Mouse (Mus musculus): ENCODE measurements at regions not wholly inside any gene's neighbourhood (a gene's known extent, or its start where the extent isn't known, plus 50 kb on each side); places are given as distances from the start of the nearest gene placed in this dataset.

GRCm38 (mm10) chr7:63313096-63313495 is 100.7 kb upstream of the Chrna7 start:
- no peak for DNase-seq

- peak; percentile 61 for DNase-seq
Measured at GRCm38 (mm10) chr7:63319594-63319993, 107.2 kb upstream of the Chrna7 start.

- DNase-seq = no peak
Measured at GRCm38 (mm10) chr7:63321171-63321570, 108.8 kb upstream of the Chrna7 start.

- DNase-seq = peak; percentile 77
Measured at GRCm38 (mm10) chr7:63321951-63322710, 109.8 kb upstream of the Chrna7 start.

GRCm38 (mm10) chr7:63335146-63335545 is 109.4 kb upstream of the Otud7a start:
- peak; percentile 73 for DNase-seq

GRCm38 (mm10) chr7:63336072-63336471 is 108.5 kb upstream of the Otud7a start:
- DNase-seq = no peak

GRCm38 (mm10) chr7:63341716-63342115 is 102.8 kb upstream of the Otud7a start:
- no peak for DNase-seq

GRCm38 (mm10) chr7:63345671-63346392 is 98.7 kb upstream of the Otud7a start:
- DNase-seq = peak; percentile 59

GRCm38 (mm10) chr7:63346393-63346730 is 98.2 kb upstream of the Otud7a start:
- DNase-seq = no peak

Measured in embryo, embryonic 11 days (tissue).